Mouse (Mus musculus) megakaryocyte, embryonic 14.5 days (primary cell): ENCODE measurements around the gene Gpc3.

Experiments
- FLI1 ChIP-seq: IDR thresholded peaks from 2 replicates; pipeline ENCODE4 v1.6.1; 2012; ENCODE audit warnings: low read length, inconsistent platforms, mixed read lengths
- GATA1 ChIP-seq: IDR thresholded peaks from 3 replicates; pipeline ENCODE4 v1.6.1; 2012; ENCODE audit warnings: mixed read lengths, low read length, inconsistent platforms, borderline replicate concordance

- TF ChIP-seq GATA1 (no peak), FLI1 (no peak)
Observed at GRCm38 (mm10) chrX:52651975-52652374, 38.2 kb upstream of the Gpc3 start.
